Mouse (Mus musculus): ENCODE data around the gene Tmem35b.

Tmem35b gene

GRCm38 (mm10) chr4:127123391-127123790 lies at the start of gene Tmem35b:
Gene Tmem35b (plus strand): TSS chr4:127123691.
- TF ChIP-seq NANOG (IDR thresholded peaks at IDR 0.05; ENCODE audit: borderline replicate concordance, low read length) (no peak), POU5F1 (IDR thresholded peaks at IDR 0.05; ENCODE audit: borderline replicate concordance, low read length) (no peak)

GRCm38 (mm10) chr4:127074915-127075314 lies 48.6 kb upstream of the Tmem35b start:
- peaks cover 29% of the 10 kb centered on the region for H3K9me3 ChIP-seq (ENCODE audit: low read length)
- H3K4me1 ChIP-seq (replicated peaks; ENCODE audit: low read depth, low read length) = peaks cover 16% of the 10 kb centered on the region
- H3K4me3 ChIP-seq (replicated peaks; ENCODE audit: low read length) = no peak overlapping the region
- H3K36me3 ChIP-seq (ENCODE audit: insufficient read depth, low read length) = peaks cover 8% of the 10 kb centered on the region; the same call in 1 of the 2 replicates
- no peak for TF ChIP-seq NANOG (IDR thresholded peaks at IDR 0.05; ENCODE audit: borderline replicate concordance, low read length)
- TF ChIP-seq POU5F1 (IDR thresholded peaks at IDR 0.05; ENCODE audit: borderline replicate concordance, low read length) = no peak
- TF ChIP-seq CTCF (conservative IDR thresholded peaks at IDR 0.05; ENCODE audit: low read length) = peak; percentile 31
- no peaks in the 10 kb centered on the region for H3K27me3 ChIP-seq (ENCODE audit: insufficient read depth, low read length)

More at GRCm38 (mm10) chr4:127123391-127123790, at the start of gene Tmem35b:
- Histone ChIP-seq H3K36me3 (ENCODE audit: insufficient read depth, low read length) (peaks cover 17% of the 10 kb centered on the region), H3K27me3 (ENCODE audit: insufficient read depth, low read length) (no peaks in the 10 kb centered on the region), H3K4me3 (replicated peaks; ENCODE audit: low read length) (no peak within 1 kb of the TSS), H3K9me3 (ENCODE audit: low read length) (no peaks in the 10 kb centered on the region), H3K4me1 (replicated peaks; ENCODE audit: low read depth, low read length) (peaks cover 49% of the 10 kb centered on the region)

GRCm38 (mm10) chr4:127076875-127077548 lies 46.5 kb upstream of the Tmem35b start, which contains the start of gene Zmym6:
Gene Zmym6 (plus strand): TSS chr4:127077383.
- Histone ChIP-seq H3K4me1 (replicated peaks; ENCODE audit: low read depth, low read length) (peaks cover 30% of the 10 kb centered on the region), H3K4me3 (replicated peaks; ENCODE audit: low read length) (peak within 1 kb of the TSS; percentile 90), H3K36me3 (ENCODE audit: insufficient read depth, low read length) (peaks cover 14% of the 10 kb centered on the region), H3K9me3 (ENCODE audit: low read length) (peaks cover 16% of the 10 kb centered on the region), H3K27me3 (ENCODE audit: insufficient read depth, low read length) (no peaks in the 10 kb centered on the region)
- TF ChIP-seq CTCF (conservative IDR thresholded peaks at IDR 0.05; ENCODE audit: low read length) = no peak
- TF ChIP-seq NANOG (IDR thresholded peaks at IDR 0.05; ENCODE audit: borderline replicate concordance, low read length) = no peak
- no peak for TF ChIP-seq POU5F1 (IDR thresholded peaks at IDR 0.05; ENCODE audit: borderline replicate concordance, low read length)

- Histone ChIP-seq H3K9me3 (ENCODE audit: low read length) (no peaks in the 10 kb centered on the region), H3K4me3 (replicated peaks; ENCODE audit: low read length) (no peak overlapping the region), H3K36me3 (ENCODE audit: insufficient read depth, low read length) (peaks cover 37% of the 10 kb centered on the region), H3K4me1 (replicated peaks; ENCODE audit: low read depth, low read length) (peaks cover 30% of the 10 kb centered on the region), H3K27me3 (ENCODE audit: insufficient read depth, low read length) (no peaks in the 10 kb centered on the region)
- TF ChIP-seq NANOG (IDR thresholded peaks at IDR 0.05; ENCODE audit: borderline replicate concordance, low read length) = no peak
- no peak for TF ChIP-seq CTCF (conservative IDR thresholded peaks at IDR 0.05; ENCODE audit: low read length)
- TF ChIP-seq POU5F1 (IDR thresholded peaks at IDR 0.05; ENCODE audit: borderline replicate concordance, low read length) = no peak
These were observed 42.7 kb upstream of the Tmem35b start for GRCm38 (mm10) chr4:127080806-127081205.

- Histone ChIP-seq H3K4me3 (replicated peaks; ENCODE audit: low read length) (no peak overlapping the region), H3K4me1 (replicated peaks; ENCODE audit: low read depth, low read length) (peaks cover 24% of the 10 kb centered on the region), H3K9me3 (ENCODE audit: low read length) (no peaks in the 10 kb centered on the region), H3K27me3 (ENCODE audit: insufficient read depth, low read length) (no peaks in the 10 kb centered on the region), H3K36me3 (ENCODE audit: insufficient read depth, low read length) (peaks cover 56% of the 10 kb centered on the region)
- TF ChIP-seq NANOG (IDR thresholded peaks at IDR 0.05; ENCODE audit: borderline replicate concordance, low read length) (no peak), CTCF (conservative IDR thresholded peaks at IDR 0.05; ENCODE audit: low read length) (no peak), POU5F1 (IDR thresholded peaks at IDR 0.05; ENCODE audit: borderline replicate concordance, low read length) (no peak)
These were observed 40.4 kb upstream of the Tmem35b start for GRCm38 (mm10) chr4:127083131-127083530.

GRCm38 (mm10) chr4:127085761-127086160 lies 37.7 kb upstream of the Tmem35b start:
- Histone ChIP-seq H3K4me3 (replicated peaks; ENCODE audit: low read length) (no peak overlapping the region), H3K27me3 (ENCODE audit: insufficient read depth, low read length) (no peaks in the 10 kb centered on the region), H3K36me3 (ENCODE audit: insufficient read depth, low read length) (peaks cover 72% of the 10 kb centered on the region), H3K4me1 (replicated peaks; ENCODE audit: low read depth, low read length) (peaks cover 5% of the 10 kb centered on the region), H3K9me3 (ENCODE audit: low read length) (no peaks in the 10 kb centered on the region)
- no peak for TF ChIP-seq CTCF (conservative IDR thresholded peaks at IDR 0.05; ENCODE audit: low read length)
- no peak for TF ChIP-seq NANOG (IDR thresholded peaks at IDR 0.05; ENCODE audit: borderline replicate concordance, low read length)
- no peak for TF ChIP-seq POU5F1 (IDR thresholded peaks at IDR 0.05; ENCODE audit: borderline replicate concordance, low read length)

GRCm38 (mm10) chr4:127091188-127091587 lies 32.3 kb upstream of the Tmem35b start:
- Histone ChIP-seq H3K4me3 (replicated peaks; ENCODE audit: low read length) (no peak overlapping the region), H3K27me3 (ENCODE audit: insufficient read depth, low read length) (no peaks in the 10 kb centered on the region), H3K36me3 (ENCODE audit: insufficient read depth, low read length) (peaks cover 67% of the 10 kb centered on the region), H3K4me1 (replicated peaks; ENCODE audit: low read depth, low read length) (no peaks in the 10 kb centered on the region), H3K9me3 (ENCODE audit: low read length) (no peaks in the 10 kb centered on the region)
- TF ChIP-seq POU5F1 (IDR thresholded peaks at IDR 0.05; ENCODE audit: borderline replicate concordance, low read length) (no peak), CTCF (conservative IDR thresholded peaks at IDR 0.05; ENCODE audit: low read length) (no peak), NANOG (IDR thresholded peaks at IDR 0.05; ENCODE audit: borderline replicate concordance, low read length) (no peak)

GRCm38 (mm10) chr4:127095090-127095489 lies 28.4 kb upstream of the Tmem35b start:
- H3K4me3 ChIP-seq (replicated peaks; ENCODE audit: low read length) = no peak overlapping the region
- H3K36me3 ChIP-seq (ENCODE audit: insufficient read depth, low read length) = peaks cover 33% of the 10 kb centered on the region
- TF ChIP-seq POU5F1 (IDR thresholded peaks at IDR 0.05; ENCODE audit: borderline replicate concordance, low read length) (no peak), NANOG (IDR thresholded peaks at IDR 0.05; ENCODE audit: borderline replicate concordance, low read length) (no peak), CTCF (conservative IDR thresholded peaks at IDR 0.05; ENCODE audit: low read length) (no peak)
- H3K9me3 ChIP-seq (ENCODE audit: low read length) = no peaks in the 10 kb centered on the region
- no peaks in the 10 kb centered on the region for H3K4me1 ChIP-seq (replicated peaks; ENCODE audit: low read depth, low read length)
- H3K27me3 ChIP-seq (ENCODE audit: insufficient read depth, low read length) = no peaks in the 10 kb centered on the region

All from E14TG2a.4 (cell line).